Mouse (Mus musculus): Measurements from ENCODE around the gene Rdm1.

Rdm1 gene

GRCm38 (mm10) chr11:101680634-101681325 is 53.8 kb downstream of the Rdm1 start:
- DNase-seq (ENCODE audit: low spot score in 2 of 2): no peak

DNA sequence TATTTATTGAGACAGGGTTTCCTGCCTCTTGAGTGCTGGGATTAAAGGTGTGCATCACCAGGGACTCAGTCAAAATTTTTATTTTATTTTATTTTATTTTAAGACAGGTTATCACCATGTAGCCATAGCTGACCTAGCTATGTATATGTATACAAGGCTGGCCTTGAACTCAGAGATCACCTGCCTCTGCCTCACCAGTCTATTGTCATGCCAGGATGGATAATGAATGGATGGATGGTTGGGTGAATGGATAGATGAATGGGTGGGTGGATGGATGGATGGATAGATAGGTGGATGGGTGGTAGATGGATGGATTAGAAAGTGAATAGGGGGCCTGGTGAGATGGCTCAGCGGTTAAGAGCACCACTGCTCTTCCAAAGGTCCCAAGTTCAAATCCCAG is 55.0 kb downstream of the Rdm1 start:
- DNase-seq (ENCODE audit: low spot score in 2 of 2): no peak

DNA sequence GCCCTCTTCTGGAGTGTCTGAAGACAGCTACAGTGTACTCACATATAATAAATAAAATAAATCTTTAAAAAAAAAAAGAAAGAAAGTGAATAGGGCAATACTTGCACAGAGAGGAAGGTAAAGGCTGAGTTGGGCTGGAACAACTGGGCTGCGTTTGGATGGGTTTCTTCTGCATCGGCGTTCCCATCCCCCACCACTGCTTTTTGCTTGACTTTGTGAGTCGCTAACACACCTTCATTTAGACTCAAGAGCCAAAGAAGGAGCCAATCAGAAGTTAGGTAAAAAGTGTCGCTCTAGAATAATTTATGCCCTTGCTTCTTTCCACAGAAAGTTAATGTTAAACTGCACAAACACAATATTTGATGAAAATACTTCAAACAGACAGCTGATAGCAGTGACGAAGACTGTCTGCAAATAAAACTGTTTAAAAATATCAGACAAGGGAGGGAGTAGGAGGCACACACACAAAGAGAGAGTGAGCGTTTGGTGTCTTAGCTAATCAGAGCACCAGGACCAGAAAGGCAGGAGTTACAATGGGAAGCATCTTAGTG is 55.5 kb downstream of the Rdm1 start:
- no peak for DNase-seq (ENCODE audit: low spot score in 2 of 2)
